Mouse (Mus musculus) heart, embryonic 12.5 days (tissue): ENCODE measurements around the gene Lrfn3. TPM values are rescaled to one million over a fixed set of nuclear protein-coding genes. Genes with fewer than 3 reads are reported as not detected.

ENCODE experiments used
- ATAC-seq: fragments of 200-750 bp; cut with Nextera tagmentation; 2 replicates; pipeline ENCODE4 v1.8.0; 2017; ENCODE audit warnings: moderate TSS enrichment, moderate library complexity; ENCODE audit not compliant: insufficient number of reproducible peaks, low FRiP score
- H3K27ac ChIP-seq: fragments of 300-500 bp; sonication (generic); 2 replicates; pipeline ENCODE4 v1.5.1; 2016; ENCODE audit warnings: mild to moderate bottlenecking, moderate library complexity; ENCODE audit not compliant: poor library complexity, severe bottlenecking
- H3K27me3 ChIP-seq: fragments of 300-500 bp; sonication (generic); replicated peaks from 2 replicates; pipeline ENCODE4 v1.6.1; 2016; ENCODE audit warnings: mild to moderate bottlenecking, moderate library complexity
- H3K36me3 ChIP-seq: fragments of 300-500 bp; sonication (generic); 2 replicates; pipeline ENCODE4 v1.6.1; 2016; ENCODE audit warnings: mild to moderate bottlenecking, moderate library complexity
- H3K4me1 ChIP-seq: fragments of 300-500 bp; sonication (generic); replicated peaks from 2 replicates; pipeline ENCODE4 v1.6.1; 2016; ENCODE audit warnings: mild to moderate bottlenecking
- H3K4me2 ChIP-seq: fragments of 300-500 bp; sonication (generic); 2 replicates; pipeline ENCODE4 v1.6.1; 2016; ENCODE audit warnings: mild to moderate bottlenecking, moderate library complexity
- H3K4me3 ChIP-seq: fragments of 300-500 bp; sonication (generic); 2 replicates; pipeline ENCODE4 v1.5.1; 2016; ENCODE audit warnings: mild to moderate bottlenecking
- H3K9ac ChIP-seq: fragments of 300-500 bp; sonication (generic); 2 replicates; pipeline ENCODE4 v1.6.1; 2016; ENCODE audit warnings: mild to moderate bottlenecking, moderate library complexity
- H3K9me3 ChIP-seq: fragments of 300-500 bp; sonication (generic); replicated peaks from 2 replicates; pipeline ENCODE4 v1.6.1; 2016; ENCODE audit warnings: mild to moderate bottlenecking, moderate library complexity
- WGBS: fragments of 180-500 bp; shearing (Covaris S2); methylation state at CpG from one replicate; pipeline ENCODE4 v1.1.7; 2016; 5-methylcytosine and 5-hydroxymethylcytosine counted together
- polyA plus RNA-seq: library from polyadenylated mRNA; unstranded; fragments of >200 nt; fragmentation: Nextera tagmentation; extraction: Ambion mirVana; gene quantifications from 2 replicates; pipeline ENCODE4 v1.2.1, GENCODE M21; 2016

Gene Lrfn3
- polyA plus RNA-seq, 1 experiment from 2014 or later = 2.8 TPM

DNA sequence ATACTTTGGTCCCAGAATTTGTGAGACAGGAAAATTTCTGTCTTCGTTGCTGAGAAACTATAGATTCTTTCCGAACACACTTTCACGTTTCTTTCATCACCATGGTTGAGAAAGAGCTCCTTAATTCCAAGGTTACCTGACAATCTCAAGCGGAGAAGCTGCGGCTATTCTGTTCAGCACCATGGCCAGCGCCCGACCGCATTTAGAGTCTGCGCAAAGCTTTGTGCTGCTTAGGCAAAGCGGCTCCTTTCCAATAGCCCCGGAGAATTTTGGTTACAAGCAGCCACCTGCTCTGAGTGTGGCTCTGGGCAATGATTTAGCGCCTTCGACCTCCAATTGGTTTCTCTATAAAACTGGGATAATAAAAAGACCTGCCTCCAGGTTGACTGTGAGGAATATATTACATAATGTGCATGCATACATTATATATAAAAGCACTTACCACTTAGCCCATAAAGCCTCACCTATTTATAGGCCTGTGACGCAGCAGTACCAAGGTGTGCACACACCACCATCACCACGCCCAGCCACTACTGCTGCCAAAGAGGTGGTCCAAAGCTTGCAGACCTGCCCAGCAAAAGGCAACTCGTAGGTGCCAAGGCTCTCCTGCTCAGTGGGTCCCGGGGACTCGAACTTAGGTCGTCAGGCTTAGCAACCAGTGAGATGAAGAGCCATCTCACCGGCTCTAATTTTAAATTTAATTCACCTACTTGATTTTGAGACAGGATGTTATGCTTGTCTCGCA lies 15.8 kb downstream of the Lrfn3 start:
- no peak overlapping the region for H3K27ac ChIP-seq
- no peak overlapping the region for H3K4me2 ChIP-seq
- H3K4me3 ChIP-seq = no peak overlapping the region
- H3K4me1 ChIP-seq = no peaks in the 10 kb centered on the region
- no peaks in the 10 kb centered on the region for H3K9me3 ChIP-seq
- H3K36me3 ChIP-seq = no peaks in the 10 kb centered on the region
- no peak for ATAC-seq
- no peak overlapping the region for H3K9ac ChIP-seq
- WGBS = 24% methylated on average over 21 of the region's 21 CpGs
- peaks cover 74% of the 10 kb centered on the region for H3K27me3 ChIP-seq

- no peak overlapping the region for H3K4me2 ChIP-seq
- peaks cover 2% of the 10 kb centered on the region for H3K4me1 ChIP-seq
- 60% methylated on average over 5 of the region's 5 CpGs for WGBS
- H3K27me3 ChIP-seq = peaks cover 50% of the 10 kb centered on the region
- H3K27ac ChIP-seq = no peak overlapping the region
- H3K36me3 ChIP-seq = no peaks in the 10 kb centered on the region
- no peak overlapping the region for H3K4me3 ChIP-seq
- ATAC-seq = no peak
- no peaks in the 10 kb centered on the region for H3K9me3 ChIP-seq
- H3K9ac ChIP-seq = no peak overlapping the region
Observed at GRCm38 (mm10) chr7:30339432-30340109, 23.0 kb downstream of the Lrfn3 start.

DNA sequence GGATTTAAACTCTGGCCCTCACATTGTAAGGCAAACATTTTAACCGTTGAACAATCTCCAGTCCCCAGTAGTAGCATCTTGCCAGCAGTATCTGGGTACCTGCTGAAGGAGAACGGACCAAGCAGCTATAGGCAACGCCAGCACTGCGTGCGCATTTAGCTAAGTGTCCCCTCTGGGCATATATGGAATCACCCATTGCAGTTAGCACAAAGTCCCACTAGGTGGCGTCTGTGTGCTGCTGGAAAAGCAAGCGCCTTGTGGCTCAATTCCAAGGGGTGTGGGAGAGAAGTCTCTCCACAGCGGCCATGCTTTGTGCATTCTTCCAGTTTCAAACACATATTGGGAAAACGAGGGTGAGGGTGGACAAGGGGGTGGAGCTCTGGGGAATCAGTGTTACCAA lies 26.2 kb downstream of the Lrfn3 start:
- no peak overlapping the region for H3K9ac ChIP-seq
- 4% methylated on average over 9 of the region's 9 CpGs for WGBS
- no peak overlapping the region for H3K4me3 ChIP-seq
- H3K27me3 ChIP-seq = peaks cover 30% of the 10 kb centered on the region
- no peak overlapping the region for H3K4me2 ChIP-seq
- no peaks in the 10 kb centered on the region for H3K36me3 ChIP-seq
- H3K4me1 ChIP-seq = peaks cover 33% of the 10 kb centered on the region
- ATAC-seq = 0 out of 2 replicates have a peak, but pooled peaks have one; percentile 34
- H3K27ac ChIP-seq = no peak overlapping the region
- H3K9me3 ChIP-seq = no peaks in the 10 kb centered on the region

DNA sequence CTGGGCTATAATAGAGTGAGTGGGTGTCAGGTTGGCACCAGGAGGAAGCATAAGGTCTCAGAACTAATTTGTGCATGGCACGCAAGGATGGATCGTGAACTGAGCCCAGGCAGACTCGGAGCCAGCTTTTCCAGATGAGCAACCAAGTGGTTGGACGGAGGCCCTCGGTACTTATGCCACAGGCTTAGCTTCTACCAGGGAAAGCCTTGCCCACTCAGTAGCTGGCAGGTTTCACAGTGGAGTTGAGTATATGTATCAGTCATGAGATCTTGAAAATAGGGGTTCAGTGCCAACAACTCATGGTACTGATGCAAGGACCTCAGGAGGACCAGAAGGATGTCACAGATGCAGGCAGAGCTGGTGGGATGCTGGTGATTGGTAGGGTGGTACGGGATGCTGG lies 26.9 kb downstream of the Lrfn3 start:
- 71% methylated on average over 6 of the region's 6 CpGs for WGBS
- Histone ChIP-seq H3K4me3 (no peak overlapping the region), H3K4me1 (peaks cover 34% of the 10 kb centered on the region), H3K27ac (no peak overlapping the region), H3K9ac (no peak overlapping the region), H3K9me3 (no peaks in the 10 kb centered on the region), H3K36me3 (no peaks in the 10 kb centered on the region), H3K27me3 (peaks cover 30% of the 10 kb centered on the region), H3K4me2 (no peak overlapping the region)
- no peak for ATAC-seq

DNA sequence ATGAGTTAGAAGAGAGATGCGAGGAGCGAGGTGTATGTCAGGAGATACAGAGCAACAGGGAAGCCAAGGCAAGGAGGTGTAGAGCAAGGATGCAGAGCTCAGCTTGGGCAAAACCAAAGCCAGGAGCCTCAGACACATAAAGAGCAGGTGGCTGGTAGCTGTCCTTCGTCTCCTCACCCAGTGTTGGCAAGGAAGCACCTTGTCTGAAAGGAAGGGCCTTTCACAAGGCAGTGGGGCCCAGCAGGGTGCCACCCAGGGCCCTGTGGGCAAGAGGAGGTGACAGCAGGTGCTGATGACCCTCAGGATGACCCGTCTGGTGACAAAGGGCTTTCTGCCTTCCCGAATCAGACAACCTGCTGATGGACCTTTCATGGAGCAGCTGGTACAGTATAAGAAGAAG lies 28.0 kb downstream of the Lrfn3 start:
- WGBS = 54% methylated on average over 5 of the region's 5 CpGs
- ATAC-seq = no peak
- Histone ChIP-seq H3K4me2 (no peak overlapping the region), H3K27ac (no peak overlapping the region), H3K9ac (no peak overlapping the region), H3K36me3 (no peaks in the 10 kb centered on the region), H3K27me3 (peaks cover 27% of the 10 kb centered on the region), H3K4me3 (no peak overlapping the region), H3K4me1 (peaks cover 34% of the 10 kb centered on the region), H3K9me3 (no peaks in the 10 kb centered on the region)

- no peaks in the 10 kb centered on the region for H3K9me3 ChIP-seq
- H3K9ac ChIP-seq = no peak overlapping the region
- H3K36me3 ChIP-seq = no peaks in the 10 kb centered on the region
- WGBS = 5% methylated on average over 4 of the region's 4 CpGs
- H3K4me3 ChIP-seq = no peak overlapping the region
- ATAC-seq = peak; percentile 71; the same call in 1 of the 2 replicates
- peaks cover 34% of the 10 kb centered on the region for H3K4me1 ChIP-seq
- peaks cover 16% of the 10 kb centered on the region for H3K27me3 ChIP-seq
- H3K4me2 ChIP-seq = peak overlapping the region; percentile 33; the same call in 1 of the 2 replicates
- peak overlapping the region; percentile 87 for H3K27ac ChIP-seq
Observed at GRCm38 (mm10) chr7:30333436-30333835, 29.1 kb downstream of the Lrfn3 start.

DNA sequence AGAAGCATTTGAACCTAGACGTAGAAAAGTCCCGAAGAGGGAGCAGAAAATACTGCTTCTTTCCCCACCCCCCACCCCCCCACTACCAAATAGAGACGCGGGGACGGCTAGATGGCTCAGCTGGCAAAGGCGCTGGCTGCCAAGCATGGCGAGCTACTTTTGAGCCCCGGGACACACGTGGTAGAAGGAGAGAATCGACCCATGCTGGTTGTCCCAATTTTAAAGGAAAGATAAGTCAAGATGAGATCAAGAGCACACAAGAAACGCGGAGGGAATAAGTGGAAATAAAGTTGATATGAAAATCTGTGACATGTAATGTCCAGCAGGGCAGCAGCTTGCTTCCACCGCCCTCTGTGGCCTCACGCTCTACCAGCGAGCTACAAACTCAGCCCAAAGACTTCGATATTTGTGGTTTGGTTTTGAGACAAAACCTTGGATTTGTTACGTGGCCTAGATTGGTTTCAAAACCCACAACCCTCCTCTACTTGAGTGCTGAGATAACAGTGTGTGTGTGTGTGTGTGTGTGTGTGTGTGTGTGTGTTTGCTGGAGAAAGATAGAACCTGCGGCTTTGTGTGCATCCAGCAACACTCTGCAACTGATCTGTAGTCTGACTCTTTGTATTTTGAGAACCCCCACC lies 29.8 kb downstream of the Lrfn3 start:
- Histone ChIP-seq H3K4me3 (no peak overlapping the region), H3K27me3 (peaks cover 15% of the 10 kb centered on the region), H3K4me2 (peak overlapping the region; percentile 33; the same call in 1 of the 2 replicates), H3K4me1 (peaks cover 34% of the 10 kb centered on the region), H3K36me3 (no peaks in the 10 kb centered on the region), H3K9ac (no peak overlapping the region), H3K9me3 (no peaks in the 10 kb centered on the region), H3K27ac (peak overlapping the region; percentile 87)
- ATAC-seq = no peak
- WGBS = 57% methylated on average over 18 of the region's 18 CpGs

DNA sequence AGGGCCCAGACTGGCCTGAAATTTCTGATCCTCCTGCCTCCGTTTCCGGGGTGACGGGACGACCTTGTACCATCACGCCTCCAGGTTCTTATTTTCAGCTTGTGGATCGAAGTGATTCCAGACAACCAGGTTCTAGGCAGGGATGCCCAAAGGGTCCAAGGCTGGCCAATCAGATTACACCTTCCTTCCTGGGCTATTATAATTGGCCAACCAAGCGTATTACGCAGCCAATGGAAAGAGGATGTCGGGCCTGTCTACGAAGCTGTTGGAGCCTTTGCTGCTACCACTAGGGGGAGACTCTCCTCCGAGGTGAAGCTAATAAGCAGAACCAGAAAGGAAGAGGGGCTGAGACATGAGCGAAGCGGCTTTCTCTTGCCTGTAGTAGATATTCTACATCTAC lies 30.7 kb downstream of the Lrfn3 start:
- WGBS = 10% methylated on average over 13 of the region's 13 CpGs
- 0 out of 2 replicates have a peak overlapping the region, but pooled peaks have one; percentile 4 for H3K4me3 ChIP-seq
- H3K4me1 ChIP-seq = peaks cover 39% of the 10 kb centered on the region
- peak overlapping the region; percentile 33 for H3K4me2 ChIP-seq
- H3K9ac ChIP-seq = no peak overlapping the region
- peak; percentile 42; the same call in 1 of the 2 replicates for ATAC-seq
- H3K27ac ChIP-seq = 0 out of 2 replicates have a peak overlapping the region, but pooled peaks have one; percentile 87
- H3K9me3 ChIP-seq = no peaks in the 10 kb centered on the region
- peaks cover 15% of the 10 kb centered on the region for H3K27me3 ChIP-seq
- no peaks in the 10 kb centered on the region for H3K36me3 ChIP-seq

DNA sequence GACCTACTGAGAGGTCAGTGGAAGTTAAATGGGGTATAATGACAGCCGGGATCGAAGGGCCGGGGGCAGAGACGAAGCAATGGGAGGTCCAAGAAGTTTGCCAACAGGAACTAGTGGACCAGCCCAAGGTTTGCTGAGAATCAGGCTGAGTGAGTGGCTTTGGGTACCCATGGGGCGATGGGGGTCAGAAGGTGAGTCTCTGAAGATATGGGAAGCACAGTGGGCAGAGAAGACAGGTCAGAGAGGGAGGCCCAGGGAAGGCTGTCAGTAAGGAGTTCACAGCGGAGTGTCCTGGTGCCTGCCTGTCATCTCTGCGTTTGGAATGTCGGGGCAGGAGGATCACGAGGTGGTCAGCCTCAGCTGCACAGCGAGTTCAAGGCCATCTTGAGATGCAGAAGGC lies 34.2 kb downstream of the Lrfn3 start:
- peaks cover 8% of the 10 kb centered on the region; the same call in 1 of the 2 replicates for H3K9me3 ChIP-seq
- ATAC-seq = no peak
- H3K4me2 ChIP-seq = no peak overlapping the region
- H3K4me1 ChIP-seq = peaks cover 25% of the 10 kb centered on the region
- H3K9ac ChIP-seq = no peak overlapping the region
- 49% methylated on average over 10 of the region's 10 CpGs for WGBS
- no peaks in the 10 kb centered on the region for H3K36me3 ChIP-seq
- H3K4me3 ChIP-seq = no peak overlapping the region
- H3K27me3 ChIP-seq = no peaks in the 10 kb centered on the region; the same call in 1 of the 2 replicates
- H3K27ac ChIP-seq = 0 out of 2 replicates have a peak overlapping the region, but pooled peaks have one; percentile 2

GRCm38 (mm10) chr7:30327140-30327539 lies 35.4 kb downstream of the Lrfn3 start:
- WGBS = 49% methylated on average over 15 of the region's 15 CpGs
- no peak overlapping the region for H3K4me2 ChIP-seq
- no peak for ATAC-seq
- H3K27me3 ChIP-seq = no peaks in the 10 kb centered on the region; the same call in 1 of the 2 replicates
- H3K9ac ChIP-seq = no peak overlapping the region
- H3K27ac ChIP-seq = peak overlapping the region; percentile 75
- H3K4me1 ChIP-seq = peaks cover 19% of the 10 kb centered on the region
- H3K9me3 ChIP-seq = peaks cover 8% of the 10 kb centered on the region; the same call in 1 of the 2 replicates
- H3K36me3 ChIP-seq = no peaks in the 10 kb centered on the region
- H3K4me3 ChIP-seq = no peak overlapping the region

- Histone ChIP-seq H3K9ac (no peak overlapping the region), H3K9me3 (peaks cover 8% of the 10 kb centered on the region; the same call in 1 of the 2 replicates), H3K27me3 (no peaks in the 10 kb centered on the region; the same call in 1 of the 2 replicates), H3K27ac (no peak overlapping the region), H3K4me2 (no peak overlapping the region), H3K36me3 (no peaks in the 10 kb centered on the region), H3K4me3 (no peak overlapping the region), H3K4me1 (peaks cover 13% of the 10 kb centered on the region)
- no peak for ATAC-seq
Observed at GRCm38 (mm10) chr7:30326427-30326826, 36.1 kb downstream of the Lrfn3 start.
